Mouse (Mus musculus) lung, adult 2 months (tissue): Measurements from ENCODE around the gene Cd300e.

ENCODE experiments used
- CTCF ChIP-seq: fragments of 200-500 bp; IDR thresholded peaks from 2 replicates; pipeline ENCODE4 v1.5.1; 2011; ENCODE audit warnings: mild to moderate bottlenecking, low read length, control low read depth; ENCODE audit not compliant: insufficient read depth
- POLR2A ChIP-seq: fragments of 200-500 bp; IDR thresholded peaks from 2 replicates; pipeline ENCODE4 v1.6.1; 2011; ENCODE audit warnings: low read depth, mild to moderate bottlenecking, control low read depth, low read length, borderline replicate concordance; ENCODE audit errors: extremely low read depth

- TF ChIP-seq CTCF = no peak
- no peak for TF ChIP-seq POLR2A
These were observed 30.2 kb upstream of the Cd300e start for GRCm38 (mm10) chr11:115092140-115092539.
